Mouse (Mus musculus): Measurements from ENCODE around the gene Emilin3. TPM values are rescaled to one million over a fixed set of nuclear protein-coding genes. Genes with fewer than 3 reads are reported as not detected.
"Not testable (repeated sequence)": the region's sequence is repeated elsewhere in the genome, so short reads cannot be mapped to it uniquely, and the experiment has no call there.

The Emilin3 gene
- 0.14 and 0.20 TPM in 2 replicates for polyA plus RNA-seq (2012; rRNA removed)
- polyA plus RNA-seq (2014; fragmentation: Nextera tagmentation; extraction: Ambion mirVana), result 0.08 TPM in 1 of 2 replicates, not detected in the other

- no peak within 1 kb of the TSS for H3K27ac ChIP-seq
- peak within 1 kb of the TSS; percentile 41 for H3K4me2 ChIP-seq (ENCODE audit: low read depth)
- peak within 1 kb of the TSS in 1 of 2 experiments; percentile 33; a peak in 1 of 4 replicates for H3K4me3 ChIP-seq (ENCODE audit: insufficient read depth in 1 of 2, low read depth in 2 of 2, low read length in 2 of 2)
- H3K4me1 ChIP-seq (replicated peaks; ENCODE audit: control insufficient read depth in 2 of 2, insufficient read depth in 2 of 2, low read length in 1 of 2), result no peaks in the 10 kb centered on the region
- TF ChIP-seq CTCF (IDR thresholded peaks at IDR 0.05; ENCODE audit: low read depth), result no peak
- TF ChIP-seq EP300 (IDR thresholded peaks at IDR 0.05; ENCODE audit: low read depth), result no peak
- DNase-seq (ENCODE audit: low read depth in 3 of 3, low spot score in 3 of 3) (no peak), ATAC-seq (ENCODE audit: insufficient read depth) (no peak)
- no peaks in the 10 kb centered on the region for H3K36me3 ChIP-seq (replicated peaks; ENCODE audit: control insufficient read depth, insufficient read depth, low read depth)
- H3K27me3 ChIP-seq (ENCODE audit: control insufficient read depth, insufficient read depth, low read length), result peaks cover 28% of the 10 kb centered on the region
- no peaks in the 10 kb centered on the region for H3K9me3 ChIP-seq (ENCODE audit: control insufficient read depth, low read length)
- H3K9ac ChIP-seq (replicated peaks), result no peak within 1 kb of the TSS
- WGBS (ENCODE audit: insufficient replicate concordance), result 3% methylated on average over 46 of the region's 46 CpGs
These were observed at the start of gene Emilin3 for GRCm38 (mm10) chr2:160912231-160912671. TSS of gene Emilin3 (minus strand) at chr2:160912328.

- Histone ChIP-seq H3K9me3 (ENCODE audit: control insufficient read depth, low read length) (no peaks in the 10 kb centered on the region), H3K27me3 (ENCODE audit: control insufficient read depth, insufficient read depth, low read length) (no peaks in the 10 kb centered on the region), H3K9ac (replicated peaks) (no peak overlapping the region), H3K4me1 (replicated peaks; ENCODE audit: control insufficient read depth in 2 of 2, insufficient read depth in 2 of 2, low read length in 1 of 2) (no peaks in the 10 kb centered on the region), H3K4me3 (ENCODE audit: insufficient read depth in 1 of 2, low read depth in 2 of 2, low read length in 2 of 2) (no peak overlapping the region), H3K36me3 (replicated peaks; ENCODE audit: control insufficient read depth, insufficient read depth, low read depth) (no peaks in the 10 kb centered on the region; the same call in 1 of the 2 replicates), H3K4me2 (ENCODE audit: low read depth) (no peak overlapping the region), H3K27ac (no peak overlapping the region)
- TF ChIP-seq EP300 (IDR thresholded peaks at IDR 0.05; ENCODE audit: low read depth) (no peak), CTCF (IDR thresholded peaks at IDR 0.05; ENCODE audit: low read depth) (no peak)
- 50% methylated on average over 6 of the region's 6 CpGs for WGBS (ENCODE audit: insufficient replicate concordance)
- ATAC-seq (ENCODE audit: insufficient read depth) (no peak), DNase-seq (ENCODE audit: low read depth in 3 of 3, low spot score in 3 of 3) (no peak)
These were observed 49.0 kb upstream of the Emilin3 start for GRCm38 (mm10) chr2:160960956-160961646.

GRCm38 (mm10) chr2:160959901-160960300 lies 47.8 kb upstream of the Emilin3 start:
- ATAC-seq (ENCODE audit: insufficient read depth) (no peak), DNase-seq (ENCODE audit: low read depth in 3 of 3, low spot score in 3 of 3) (no peak)
- Histone ChIP-seq H3K27ac (no peak overlapping the region), H3K9ac (replicated peaks) (no peak overlapping the region), H3K27me3 (ENCODE audit: control insufficient read depth, insufficient read depth, low read length) (no peaks in the 10 kb centered on the region), H3K4me2 (ENCODE audit: low read depth) (no peak overlapping the region), H3K36me3 (replicated peaks; ENCODE audit: control insufficient read depth, insufficient read depth, low read depth) (no peaks in the 10 kb centered on the region), H3K9me3 (ENCODE audit: control insufficient read depth, low read length) (no peaks in the 10 kb centered on the region), H3K4me1 (replicated peaks; ENCODE audit: control insufficient read depth in 2 of 2, insufficient read depth in 2 of 2, low read length in 1 of 2) (no peaks in the 10 kb centered on the region), H3K4me3 (ENCODE audit: insufficient read depth in 1 of 2, low read depth in 2 of 2, low read length in 2 of 2) (no peak overlapping the region)
- TF ChIP-seq EP300 (IDR thresholded peaks at IDR 0.05; ENCODE audit: low read depth), result no peak
- TF ChIP-seq CTCF (IDR thresholded peaks at IDR 0.05; ENCODE audit: low read depth), result no peak
- WGBS (ENCODE audit: insufficient replicate concordance), result 73% methylated on average over 5 of the region's 5 CpGs

GRCm38 (mm10) chr2:160958737-160959136 lies 46.6 kb upstream of the Emilin3 start:
- Histone ChIP-seq H3K36me3 (replicated peaks; ENCODE audit: control insufficient read depth, insufficient read depth, low read depth) (no peaks in the 10 kb centered on the region), H3K4me2 (ENCODE audit: low read depth) (no peak overlapping the region), H3K27me3 (ENCODE audit: control insufficient read depth, insufficient read depth, low read length) (no peaks in the 10 kb centered on the region), H3K4me3 (ENCODE audit: insufficient read depth in 1 of 2, low read depth in 2 of 2, low read length in 2 of 2) (no peak overlapping the region), H3K9me3 (ENCODE audit: control insufficient read depth, low read length) (no peaks in the 10 kb centered on the region), H3K4me1 (replicated peaks; ENCODE audit: control insufficient read depth in 2 of 2, insufficient read depth in 2 of 2, low read length in 1 of 2) (no peaks in the 10 kb centered on the region), H3K9ac (replicated peaks) (no peak overlapping the region), H3K27ac (no peak overlapping the region)
- 72% methylated on average over 5 of the region's 5 CpGs for WGBS (ENCODE audit: insufficient replicate concordance)
- DNase-seq (ENCODE audit: low read depth in 3 of 3, low spot score in 3 of 3), result no peak
- no peak for ATAC-seq (ENCODE audit: insufficient read depth)
- TF ChIP-seq EP300 (IDR thresholded peaks at IDR 0.05; ENCODE audit: low read depth) (no peak), CTCF (IDR thresholded peaks at IDR 0.05; ENCODE audit: low read depth) (peak; percentile 43)

GRCm38 (mm10) chr2:160957801-160958200 lies 45.7 kb upstream of the Emilin3 start:
- H3K9ac ChIP-seq (replicated peaks); H3K4me3 ChIP-seq (ENCODE audit: insufficient read depth in 1 of 2, low read depth in 2 of 2, low read length in 2 of 2); DNase-seq (ENCODE audit: low read depth in 3 of 3, low spot score in 3 of 3); H3K27ac ChIP-seq; H3K9me3 ChIP-seq (ENCODE audit: control insufficient read depth, low read length); H3K4me1 ChIP-seq (replicated peaks; ENCODE audit: control insufficient read depth in 2 of 2, insufficient read depth in 2 of 2, low read length in 1 of 2); H3K27me3 ChIP-seq (ENCODE audit: control insufficient read depth, insufficient read depth, low read length); ATAC-seq (ENCODE audit: insufficient read depth); H3K4me2 ChIP-seq (ENCODE audit: low read depth); H3K36me3 ChIP-seq (replicated peaks; ENCODE audit: control insufficient read depth, insufficient read depth, low read depth): not testable (repeated sequence)

- ATAC-seq (ENCODE audit: insufficient read depth); H3K27me3 ChIP-seq (ENCODE audit: control insufficient read depth, insufficient read depth, low read length); H3K4me1 ChIP-seq (replicated peaks; ENCODE audit: control insufficient read depth in 2 of 2, insufficient read depth in 2 of 2, low read length in 1 of 2); H3K27ac ChIP-seq; H3K9me3 ChIP-seq (ENCODE audit: control insufficient read depth, low read length); DNase-seq (ENCODE audit: low read depth in 3 of 3, low spot score in 3 of 3); H3K4me3 ChIP-seq (ENCODE audit: insufficient read depth in 1 of 2, low read depth in 2 of 2, low read length in 2 of 2); H3K36me3 ChIP-seq (replicated peaks; ENCODE audit: control insufficient read depth, insufficient read depth, low read depth); H3K9ac ChIP-seq (replicated peaks); H3K4me2 ChIP-seq (ENCODE audit: low read depth): not testable (repeated sequence)
These were observed 45.2 kb upstream of the Emilin3 start for GRCm38 (mm10) chr2:160957307-160957706.
